25 mouse cellular contexts compared by ENCODE assay signal in the genomic region with DNA sequence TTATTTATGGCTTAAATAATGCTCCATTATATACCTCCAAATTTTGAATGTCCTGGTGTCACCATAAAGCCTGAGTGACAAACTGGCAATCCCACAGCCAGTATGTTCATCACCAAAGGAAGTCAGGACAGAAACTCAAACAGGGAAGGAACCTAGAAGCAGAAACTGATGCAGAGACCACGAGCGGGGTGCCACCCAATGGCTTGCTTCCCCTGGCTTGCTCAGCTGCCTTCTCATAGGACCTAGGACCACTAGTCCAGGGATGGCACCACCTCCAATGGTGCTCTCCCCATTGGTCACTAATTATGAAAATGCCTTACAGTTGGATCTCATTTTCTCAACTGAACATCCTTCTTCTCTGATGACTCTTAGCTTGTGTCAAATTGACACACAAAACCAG.
"Had no signal": no experiment of that assay in that cellular context is flagged by ENCODE, and none has a peak within 500 bp of the region (broad histone marks: within the 10 kb centered on the region; RNA-seq: fewer than 3 reads in every experiment).

No protein-coding gene starts in this region.

- H3K9me3 ChIP-seq: heart, embryonic 13.5 days; heart, embryonic 15.5 days; hindbrain, embryonic 13.5 days; hindbrain, embryonic 15.5 days; limb, embryonic 10.5 days; limb, embryonic 12.5 days; liver, embryonic 13.5 days had no signal

- H3K4me1 ChIP-seq: heart, embryonic 13.5 days; heart, embryonic 15.5 days; hindbrain, embryonic 13.5 days; hindbrain, embryonic 15.5 days; limb, embryonic 10.5 days; limb, embryonic 12.5 days; liver, embryonic 13.5 days had no signal

- H3K9ac ChIP-seq: heart, embryonic 13.5 days; heart, embryonic 15.5 days; hindbrain, embryonic 13.5 days; hindbrain, embryonic 15.5 days; limb, embryonic 12.5 days; liver, embryonic 13.5 days had no signal

- H3K27me3 ChIP-seq: heart, embryonic 13.5 days; heart, embryonic 15.5 days; hindbrain, embryonic 13.5 days; hindbrain, embryonic 15.5 days; limb, embryonic 12.5 days; liver, embryonic 13.5 days had no signal

- DNase-seq: gastrocnemius, adult 2 months; gastrocnemius, postnatal 10 days; gastrocnemius, postnatal 25 days; heart, adult 18-20 months; heart, postnatal 14 days; heart, postnatal 36 days; kidney, adult 18-20 months; kidney, adult 8-10 months; kidney, postnatal 10 days; kidney, postnatal 25 days; kidney, postnatal 4 days; liver; liver, embryonic 13.5 days had no signal

- H3K4me3 ChIP-seq: gastrocnemius, adult 2 months; heart, embryonic 13.5 days; heart, embryonic 15.5 days; hindbrain, embryonic 13.5 days; hindbrain, embryonic 15.5 days; layer of hippocampus, adult 2 months; left cerebral cortex, adult 2 months; limb, embryonic 10.5 days; limb, embryonic 12.5 days; liver, embryonic 13.5 days had no signal

- H3K27ac ChIP-seq: gastrocnemius, adult 2 months; heart, embryonic 13.5 days; heart, embryonic 15.5 days; hindbrain, embryonic 13.5 days; hindbrain, embryonic 15.5 days; hindbrain, postnatal 0 days; layer of hippocampus, adult 2 months; left cerebral cortex, adult 2 months; limb, embryonic 10.5 days; limb, embryonic 12.5 days; liver, embryonic 13.5 days had no signal

- ATAC-seq: hindbrain, postnatal 0 days; intestine, postnatal 0 days had no signal

- H3K4me2 ChIP-seq: heart, embryonic 11.5 days; heart, embryonic 13.5 days; heart, embryonic 15.5 days; hindbrain, embryonic 13.5 days; hindbrain, embryonic 15.5 days; limb, embryonic 12.5 days; liver, embryonic 11.5 days; liver, embryonic 13.5 days had no signal
